Mouse (Mus musculus) limb, embryonic 14.5 days (tissue): ENCODE measurements around the gene Spns3. TPM values are rescaled to one million over a fixed set of nuclear protein-coding genes. Genes with fewer than 3 reads are reported as not detected.

Experiments used
- ATAC-seq: fragments of 200-750 bp; cut with Nextera tagmentation; 2 replicates; pipeline ENCODE4 v1.8.0; 2017; ENCODE audit warnings: low read depth, moderate number of reproducible peaks, moderate TSS enrichment; ENCODE audit not compliant: low FRiP score
- DNase-seq: peaks from one replicate; pipeline ENCODE4 v3.0.0-alpha.2; 2015; ENCODE audit warnings: low spot score
- H3K27ac ChIP-seq: fragments of 300-500 bp; sonication (generic); replicated peaks from 2 replicates; pipeline ENCODE4 v1.5.1; 2014; ENCODE audit warnings: low read depth, mild to moderate bottlenecking, low read length, moderate library complexity, mixed read lengths
- H3K27me3 ChIP-seq: fragments of 300-500 bp; sonication (generic); 2 replicates; pipeline ENCODE4 v1.6.1; 2014; ENCODE audit warnings: low read length, mixed read lengths; ENCODE audit not compliant: control insufficient read depth, insufficient read depth
- H3K36me3 ChIP-seq: fragments of 300-500 bp; sonication (generic); 2 replicates; pipeline ENCODE4 v1.6.1; 2014; ENCODE audit warnings: mild to moderate bottlenecking, low read length, moderate library complexity, mixed read lengths; ENCODE audit not compliant: control insufficient read depth, insufficient read depth
- H3K4me1 ChIP-seq: fragments of 300-500 bp; sonication (generic); 2 replicates; pipeline ENCODE4 v1.6.1; 2014; ENCODE audit warnings: antibody characterized with exemption, low read length, mixed read lengths; ENCODE audit not compliant: control insufficient read depth, insufficient read depth
- H3K4me2 ChIP-seq: fragments of 300-500 bp; sonication (generic); replicated peaks from 2 replicates; pipeline ENCODE4 v1.6.1; 2014; ENCODE audit warnings: low read depth, mild to moderate bottlenecking, low read length, moderate library complexity; ENCODE audit not compliant: severe bottlenecking
- H3K4me3 ChIP-seq: fragments of 300-500 bp; sonication (generic); replicated peaks from 2 replicates; pipeline ENCODE4 v1.5.1; 2014; ENCODE audit warnings: low read length
- H3K9ac ChIP-seq: fragments of 300-500 bp; sonication (generic); 2 replicates; pipeline ENCODE4 v1.6.1; 2014; ENCODE audit warnings: mild to moderate bottlenecking, low read depth, low read length, moderate library complexity; ENCODE audit not compliant: severe bottlenecking
- H3K9me3 ChIP-seq: fragments of 300-500 bp; sonication (generic); 2 replicates; pipeline ENCODE4 v1.6.1; 2016; ENCODE audit warnings: low read length; ENCODE audit not compliant: control insufficient read depth
- POLR2A ChIP-seq: fragments of 200-500 bp; IDR thresholded peaks from 2 replicates; pipeline ENCODE4 v1.8.0; 2012; ENCODE audit warnings: inconsistent platforms, mild to moderate bottlenecking, moderate library complexity, borderline replicate concordance; ENCODE audit not compliant: insufficient read depth, insufficient read length; ENCODE audit errors: extremely low read depth
- WGBS: fragments of 180-500 bp; shearing (Covaris S2); extraction: QIAGEN DNeasy Blood & Tissue Kit; methylation state at CpG from one replicate; pipeline ENCODE4 v1.1.7; 2014; 5-methylcytosine and 5-hydroxymethylcytosine counted together
- polyA plus RNA-seq, 2 experiments: library from polyadenylated mRNA; depleted of rRNA in 1 of 2; stranded (reverse) in 1 of 2; unstranded in 1 of 2; fragments of >200 nt; fragmentation: Nextera tagmentation in 1 of 2; extraction: Ambion mirVana in 1 of 2; gene quantifications; 2 replicates each; pipeline versions ENCODE4 v1.2.1 to v1.2.3; 2012 to 2014

Gene Spns3
- polyA plus RNA-seq, 2 experiments: 0.41 to 0.62 TPM

- DNase-seq (no peak), ATAC-seq (no peak)
- no peak overlapping the region for H3K4me3 ChIP-seq
- H3K4me2 ChIP-seq: no peak overlapping the region
- H3K4me1 ChIP-seq: no peaks in the 10 kb centered on the region
- WGBS: 60% methylated on average over 5 of the region's 5 CpGs
- no peaks in the 10 kb centered on the region for H3K36me3 ChIP-seq
- H3K27ac ChIP-seq: no peak overlapping the region
- no peak for TF ChIP-seq POLR2A
- no peak overlapping the region for H3K9ac ChIP-seq
- H3K9me3 ChIP-seq: no peaks in the 10 kb centered on the region
- no peaks in the 10 kb centered on the region for H3K27me3 ChIP-seq
Observed at GRCm38 (mm10) chr11:72522616-72523041, 27.7 kb downstream of the Spns3 start.

GRCm38 (mm10) chr11:72521598-72522541 is 28.4 kb downstream of the Spns3 start:
- Histone ChIP-seq H3K9me3 (no peaks in the 10 kb centered on the region), H3K27me3 (no peaks in the 10 kb centered on the region), H3K4me1 (no peaks in the 10 kb centered on the region), H3K36me3 (no peaks in the 10 kb centered on the region), H3K9ac (no peak overlapping the region), H3K4me2 (no peak overlapping the region), H3K27ac (no peak overlapping the region), H3K4me3 (no peak overlapping the region)
- no peak for ATAC-seq
- TF ChIP-seq POLR2A: no peak
- no peak for DNase-seq
- WGBS: 76% methylated on average over 5 of the region's 5 CpGs

DNA sequence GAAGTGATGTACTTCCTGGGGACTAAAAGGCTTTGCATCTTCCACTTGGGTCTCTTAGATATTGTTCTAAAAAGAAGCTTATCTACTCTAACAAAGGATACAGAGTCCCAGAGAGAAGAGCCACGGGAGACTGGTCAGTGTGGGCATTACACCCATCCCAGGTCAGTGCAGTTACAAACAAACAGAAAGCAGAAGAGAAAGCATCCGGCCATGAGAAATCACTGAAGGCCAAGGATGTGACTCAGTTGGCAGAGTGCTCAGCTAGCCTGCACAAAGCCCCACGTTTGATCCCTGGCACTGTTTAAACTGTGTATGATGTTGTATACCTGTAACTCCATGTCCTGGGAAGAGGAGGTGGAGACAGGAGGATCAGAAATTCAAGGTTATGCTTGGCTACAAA is 30.4 kb downstream of the Spns3 start:
- no peak for DNase-seq
- TF ChIP-seq POLR2A: no peak

DNA sequence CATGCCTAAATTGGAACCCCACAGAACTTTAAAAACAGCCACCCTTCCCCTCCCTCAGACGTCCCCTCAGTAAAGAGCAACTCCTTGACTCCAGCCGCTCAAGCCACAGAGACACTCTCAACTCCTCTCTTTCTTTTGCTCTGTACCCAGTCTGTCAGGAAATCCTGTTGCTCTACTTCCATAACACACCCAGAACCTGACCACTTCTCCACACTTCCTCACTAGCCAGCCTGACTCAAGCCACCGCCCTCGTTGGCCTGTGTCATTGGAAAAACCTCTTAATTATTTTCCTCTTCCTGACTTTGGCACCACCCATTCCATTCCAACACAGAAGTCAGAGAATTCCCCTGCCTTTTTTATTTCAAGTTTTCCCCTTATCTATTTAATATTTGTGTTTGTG is 31.1 kb downstream of the Spns3 start:
- DNase-seq (no peak), ATAC-seq (no peak)
- no peak overlapping the region for H3K4me3 ChIP-seq
- H3K27ac ChIP-seq: no peak overlapping the region
- no peak overlapping the region for H3K9ac ChIP-seq
- no peak for TF ChIP-seq POLR2A
- no peak overlapping the region for H3K4me2 ChIP-seq
- no peaks in the 10 kb centered on the region for H3K9me3 ChIP-seq
- WGBS: 76% methylated on average over 4 of the region's 4 CpGs
- H3K36me3 ChIP-seq: no peaks in the 10 kb centered on the region
- H3K4me1 ChIP-seq: no peaks in the 10 kb centered on the region
- H3K27me3 ChIP-seq: no peaks in the 10 kb centered on the region

More for the DNA sequence above, 30.4 kb downstream of the Spns3 start:
- H3K4me2 ChIP-seq: no peak overlapping the region
- H3K9me3 ChIP-seq: no peaks in the 10 kb centered on the region
- no peak overlapping the region for H3K9ac ChIP-seq
- no peaks in the 10 kb centered on the region for H3K36me3 ChIP-seq
- no peaks in the 10 kb centered on the region for H3K27me3 ChIP-seq
- no peak for ATAC-seq
- H3K4me3 ChIP-seq: no peak overlapping the region
- no peaks in the 10 kb centered on the region for H3K4me1 ChIP-seq
- 73% methylated on average over 3 of the region's 3 CpGs for WGBS
- no peak overlapping the region for H3K27ac ChIP-seq

DNA sequence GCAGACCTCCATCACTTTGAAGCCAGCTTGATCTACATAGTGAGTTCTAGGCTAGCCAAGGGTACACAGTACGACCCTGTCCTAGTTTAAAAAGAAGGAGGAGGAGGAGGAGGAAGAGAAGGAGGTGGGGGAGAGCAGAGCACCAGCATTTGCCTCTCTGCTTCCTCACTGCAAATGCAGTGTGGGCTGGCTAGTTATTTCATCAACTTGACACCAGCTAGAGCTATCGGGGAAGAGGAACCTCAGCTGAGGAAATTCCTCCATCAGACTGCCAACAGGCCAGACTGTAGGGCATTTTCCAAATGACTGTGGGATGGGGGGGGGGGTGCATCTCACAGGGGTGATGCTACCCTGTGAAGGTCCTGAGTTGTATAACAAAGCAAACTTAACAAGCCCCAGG is 31.9 kb downstream of the Spns3 start:
- Histone ChIP-seq H3K4me1 (no peaks in the 10 kb centered on the region), H3K36me3 (no peaks in the 10 kb centered on the region), H3K4me3 (no peak overlapping the region), H3K4me2 (no peak overlapping the region), H3K9ac (no peak overlapping the region), H3K27ac (no peak overlapping the region), H3K27me3 (no peaks in the 10 kb centered on the region), H3K9me3 (no peaks in the 10 kb centered on the region)
- DNase-seq: no peak
- no peak for ATAC-seq
- TF ChIP-seq POLR2A: no peak
- 57% methylated on average over 2 of the region's 2 CpGs for WGBS

GRCm38 (mm10) chr11:72514967-72515366 is 35.3 kb downstream of the Spns3 start:
- Histone ChIP-seq H3K4me1 (no peaks in the 10 kb centered on the region), H3K9me3 (no peaks in the 10 kb centered on the region), H3K4me3 (no peak overlapping the region), H3K27me3 (no peaks in the 10 kb centered on the region), H3K27ac (no peak overlapping the region), H3K36me3 (no peaks in the 10 kb centered on the region), H3K4me2 (no peak overlapping the region), H3K9ac (no peak overlapping the region)
- DNase-seq (no peak), ATAC-seq (no peak)
- TF ChIP-seq POLR2A: no peak
- WGBS: 56% methylated on average over 3 of the region's 3 CpGs
